Mouse (Mus musculus) stomach, embryonic 16.5 days (tissue): Measurements from ENCODE around the gene Ninj1. TPM values are rescaled to one million over a fixed set of nuclear protein-coding genes. Genes with fewer than 3 reads are reported as not detected.

Source experiments
- ATAC-seq: fragments of 200-750 bp; cut with Nextera tagmentation; 2 replicates; pipeline ENCODE4 v1.8.0; 2017; ENCODE audit warnings: moderate number of reproducible peaks, moderate TSS enrichment; ENCODE audit not compliant: insufficient read depth, low FRiP score
- H3K27ac ChIP-seq: fragments of 300-500 bp; sonication (generic); 2 replicates; pipeline ENCODE4 v1.5.1; 2014; ENCODE audit warnings: low read length
- H3K27me3 ChIP-seq: fragments of 300-500 bp; sonication (generic); 2 replicates; pipeline ENCODE4 v1.6.1; 2014; ENCODE audit warnings: low read length, control low read depth, mixed read lengths; ENCODE audit not compliant: control insufficient read depth, insufficient read depth
- H3K36me3 ChIP-seq: fragments of 300-500 bp; sonication (generic); 2 replicates; pipeline ENCODE4 v1.6.1; 2014; ENCODE audit warnings: low read length; ENCODE audit not compliant: control insufficient read depth, insufficient read depth
- H3K4me1 ChIP-seq: fragments of 300-500 bp; sonication (generic); 2 replicates; pipeline ENCODE4 v1.6.1; 2014; ENCODE audit warnings: low read length, control low read depth, mixed read lengths; ENCODE audit not compliant: control insufficient read depth, insufficient read depth
- H3K4me2 ChIP-seq: fragments of 300-500 bp; sonication (generic); 2 replicates; pipeline ENCODE4 v1.6.1; 2014; ENCODE audit warnings: low read depth, low read length, mixed read lengths
- H3K4me3 ChIP-seq: fragments of 300-500 bp; sonication (generic); replicated peaks from 2 replicates; pipeline ENCODE4 v1.5.1; 2014; ENCODE audit warnings: mild to moderate bottlenecking, low read length
- H3K9ac ChIP-seq: fragments of 300-500 bp; sonication (generic); 2 replicates; pipeline ENCODE4 v1.6.1; 2014; ENCODE audit warnings: low read length
- H3K9me3 ChIP-seq: fragments of 300-500 bp; sonication (generic); replicated peaks from 2 replicates; pipeline ENCODE4 v1.6.1; 2016; ENCODE audit warnings: low read length, control low read depth; ENCODE audit not compliant: control insufficient read depth
- WGBS: fragments of 180-500 bp; shearing (Covaris S2); extraction: QIAGEN DNeasy Blood & Tissue Kit; methylation state at CpG from one replicate; pipeline ENCODE4 v1.1.7; 2014; 5-methylcytosine and 5-hydroxymethylcytosine counted together
- polyA plus RNA-seq: library from polyadenylated mRNA; unstranded; fragments of >200 nt; fragmentation: Nextera tagmentation; extraction: Ambion mirVana; gene quantifications from 2 replicates; pipeline ENCODE4 v1.2.1, GENCODE M21; 2015

Gene Ninj1
- polyA plus RNA-seq, 1 experiment from 2014 or later = 61.0 TPM

DNA sequence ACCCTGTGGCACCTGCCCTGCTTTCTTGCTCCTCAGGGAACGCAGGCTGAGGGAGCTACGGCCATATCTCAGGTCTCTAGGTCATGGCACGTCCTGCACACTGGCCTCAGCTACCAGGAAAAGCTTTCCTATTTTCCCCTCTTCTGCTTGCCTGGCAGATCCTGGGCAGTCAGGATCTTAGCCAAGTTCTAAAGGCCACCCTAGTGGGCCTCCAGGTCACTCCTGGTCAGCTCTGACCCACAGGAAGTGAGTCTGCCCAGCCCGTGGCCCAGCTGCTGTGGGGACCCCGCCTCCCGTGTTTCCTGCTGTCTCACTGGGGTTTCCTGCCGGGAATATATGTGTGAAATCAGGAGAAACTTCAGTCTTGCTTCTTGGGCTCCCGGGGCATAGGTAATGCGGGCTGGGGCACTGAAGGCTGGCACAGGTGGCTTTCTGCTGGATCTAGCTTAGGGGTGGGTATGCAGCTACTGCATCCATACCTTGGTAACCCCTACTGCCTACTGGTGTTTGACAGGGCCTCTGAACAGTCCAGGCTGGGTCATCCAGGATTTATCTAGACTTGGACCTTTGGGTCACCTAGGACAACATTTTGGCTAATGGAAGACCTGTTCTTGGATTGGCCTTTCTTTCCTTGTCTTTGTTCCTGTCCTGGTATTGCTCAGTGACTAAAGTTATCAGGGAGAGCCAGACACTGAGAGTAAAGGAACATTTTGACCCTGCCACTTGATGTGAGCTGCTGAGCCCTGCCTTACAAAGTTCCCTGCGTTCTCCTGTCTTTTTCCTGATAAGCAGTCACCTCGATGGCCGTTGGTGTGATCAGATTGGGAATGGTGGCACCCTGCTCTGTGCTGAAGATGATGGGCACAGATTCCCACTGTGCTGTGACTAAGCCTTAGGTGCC is 2.9 kb downstream of the Ninj1 start:
- no peak for ATAC-seq
- Histone ChIP-seq H3K27ac (no peak overlapping the region), H3K4me1 (peaks cover 39% of the 10 kb centered on the region)

DNA sequence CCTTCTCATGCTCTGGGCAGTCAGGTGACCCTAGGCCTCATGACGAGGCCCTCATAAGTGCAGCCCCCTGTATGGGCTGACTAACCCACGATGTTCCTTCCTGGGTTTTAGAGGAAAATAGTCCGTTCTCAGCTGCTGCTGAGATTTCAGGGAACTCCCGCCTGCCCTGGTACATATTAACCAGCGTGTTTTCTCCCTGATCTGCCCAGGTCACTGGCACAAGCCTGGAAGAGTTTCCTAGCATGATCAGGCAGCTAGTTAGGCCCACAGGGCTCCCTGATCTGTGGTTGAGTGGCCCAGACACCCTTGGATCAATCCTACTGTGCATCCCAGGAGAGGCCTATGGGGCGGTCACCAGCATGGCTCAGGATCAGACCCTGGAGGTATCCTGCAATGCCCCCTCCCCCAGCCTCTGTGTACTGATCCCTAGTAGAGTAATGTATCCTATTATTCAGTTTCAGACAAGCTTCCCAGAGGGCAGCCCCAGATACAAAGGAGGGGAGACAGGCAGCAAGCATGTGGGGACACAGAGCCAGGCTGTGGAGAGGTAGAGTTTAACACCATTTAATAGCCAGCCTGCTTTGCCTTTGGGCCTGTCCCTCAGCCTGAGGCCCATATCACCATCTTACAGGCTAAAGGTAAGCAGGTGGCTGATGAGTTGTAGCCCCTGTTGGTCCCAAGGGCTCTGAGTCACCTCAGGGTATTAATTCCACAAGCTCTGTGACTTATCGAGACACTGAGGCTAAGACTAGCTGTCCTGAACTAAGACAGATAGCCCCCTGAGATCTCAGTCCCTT is 3.8 kb downstream of the Ninj1 start:
- Histone ChIP-seq H3K36me3 (peaks cover 10% of the 10 kb centered on the region), H3K27ac (no peak overlapping the region), H3K9me3 (no peaks in the 10 kb centered on the region), H3K4me3 (no peak overlapping the region), H3K4me1 (peaks cover 39% of the 10 kb centered on the region), H3K9ac (peak overlapping the region; percentile 24; the same call in 1 of the 2 replicates), H3K4me2 (no peak overlapping the region), H3K27me3 (no peaks in the 10 kb centered on the region)
- WGBS = 56% methylated on average over 7 of the region's 7 CpGs
- ATAC-seq = no peak

More for the DNA sequence above, 2.9 kb downstream of the Ninj1 start:
- Histone ChIP-seq H3K9me3 (no peaks in the 10 kb centered on the region), H3K27me3 (no peaks in the 10 kb centered on the region), H3K9ac (peak overlapping the region; percentile 43; the same call in 1 of the 2 replicates), H3K4me2 (no peak overlapping the region), H3K36me3 (0 out of 2 replicates have a peak, but pooled peaks cover 5% of the 10 kb centered on the region), H3K4me3 (no peak overlapping the region)
- 58% methylated on average over 12 of the region's 12 CpGs for WGBS

DNA sequence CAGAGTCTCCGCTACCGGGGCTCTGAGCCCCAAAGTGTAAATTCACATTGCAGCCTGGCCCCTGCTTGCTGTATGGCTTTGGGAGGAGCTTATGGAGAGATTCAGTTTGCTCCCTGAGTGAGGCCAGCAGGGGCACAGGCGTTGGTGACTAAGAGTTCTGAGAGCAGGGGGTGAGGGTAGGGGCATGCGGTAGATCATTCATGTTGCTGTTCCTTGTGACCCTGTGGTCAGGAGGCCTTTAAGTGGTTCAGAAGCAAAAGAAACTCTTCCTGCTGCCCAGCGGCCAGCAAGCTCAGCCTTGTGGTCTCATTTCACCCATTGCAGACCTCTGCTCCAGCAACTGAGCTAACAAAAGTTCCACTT is 4.4 kb downstream of the Ninj1 start:
- peaks cover 34% of the 10 kb centered on the region for H3K4me1 ChIP-seq
- peaks cover 10% of the 10 kb centered on the region for H3K36me3 ChIP-seq
- H3K4me3 ChIP-seq = no peak overlapping the region
- no peak for ATAC-seq
- H3K27ac ChIP-seq = no peak overlapping the region
- H3K9ac ChIP-seq = peak overlapping the region; percentile 24; the same call in 1 of the 2 replicates
- H3K27me3 ChIP-seq = no peaks in the 10 kb centered on the region
- 40% methylated on average over 5 of the region's 5 CpGs for WGBS
- H3K9me3 ChIP-seq = no peaks in the 10 kb centered on the region
- no peak overlapping the region for H3K4me2 ChIP-seq

DNA sequence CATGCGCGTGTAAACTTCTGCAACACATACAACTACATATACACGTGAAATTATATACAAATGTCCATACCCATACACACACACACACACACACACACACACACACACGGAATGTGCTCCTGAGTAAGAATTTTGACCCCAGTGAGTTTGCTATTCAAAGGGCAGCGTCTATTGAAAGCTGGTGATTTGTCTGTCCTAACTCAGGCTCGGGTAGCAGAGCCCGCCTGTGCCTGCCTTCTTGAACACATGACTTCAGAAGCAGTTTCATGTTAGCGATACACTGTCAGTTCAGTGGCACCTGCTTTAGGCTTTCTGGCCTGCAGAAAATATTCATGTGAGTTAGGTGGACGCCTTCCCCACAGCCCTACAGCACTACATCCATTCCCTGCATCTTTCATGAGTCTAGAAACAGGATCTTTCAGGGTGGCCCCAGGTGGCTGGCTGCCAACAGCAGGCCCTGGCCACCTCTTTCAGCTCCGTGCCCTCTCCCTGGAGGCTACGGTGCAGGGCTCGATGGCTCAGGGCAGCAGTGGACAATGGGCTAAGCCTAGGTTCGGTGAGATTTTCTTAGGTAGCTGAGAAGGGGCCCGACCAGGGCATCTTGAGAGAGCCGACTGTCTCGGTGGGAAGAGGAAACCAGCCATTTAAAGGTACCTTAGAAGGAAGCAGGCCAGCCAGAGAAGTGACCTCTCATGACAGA is 5.0 kb downstream of the Ninj1 start:
- Histone ChIP-seq H3K9me3 (no peaks in the 10 kb centered on the region), H3K4me3 (no peak overlapping the region), H3K4me1 (peaks cover 30% of the 10 kb centered on the region), H3K27ac (no peak overlapping the region), H3K9ac (no peak overlapping the region), H3K27me3 (no peaks in the 10 kb centered on the region), H3K36me3 (peaks cover 10% of the 10 kb centered on the region), H3K4me2 (no peak overlapping the region)
- 66% methylated on average over 16 of the region's 16 CpGs for WGBS
- ATAC-seq = no peak

DNA sequence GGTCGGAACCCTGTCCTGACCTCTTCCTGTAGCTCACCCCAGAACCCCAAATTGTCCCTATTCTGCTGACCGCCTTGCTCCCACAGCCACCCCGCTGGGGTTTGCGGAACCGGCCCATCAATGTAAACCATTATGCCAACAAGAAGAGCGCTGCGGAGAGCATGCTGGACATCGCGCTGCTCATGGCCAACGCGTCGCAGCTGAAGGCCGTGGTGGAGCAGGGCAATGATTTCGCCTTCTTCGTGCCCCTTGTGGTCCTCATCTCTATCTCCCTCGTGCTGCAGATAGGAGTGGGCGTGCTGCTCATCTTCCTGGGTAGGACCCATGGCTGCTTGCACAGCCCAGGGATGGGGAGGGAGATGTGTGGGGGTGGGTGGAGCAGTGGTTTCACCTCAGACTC is 6.4 kb downstream of the Ninj1 start:
- Histone ChIP-seq H3K4me2 (no peak overlapping the region), H3K4me1 (peaks cover 24% of the 10 kb centered on the region), H3K27me3 (no peaks in the 10 kb centered on the region), H3K9ac (no peak overlapping the region), H3K4me3 (no peak overlapping the region), H3K27ac (no peak overlapping the region), H3K9me3 (no peaks in the 10 kb centered on the region), H3K36me3 (peaks cover 10% of the 10 kb centered on the region)
- ATAC-seq = no peak
- 96% methylated on average over 17 of the region's 17 CpGs for WGBS

DNA sequence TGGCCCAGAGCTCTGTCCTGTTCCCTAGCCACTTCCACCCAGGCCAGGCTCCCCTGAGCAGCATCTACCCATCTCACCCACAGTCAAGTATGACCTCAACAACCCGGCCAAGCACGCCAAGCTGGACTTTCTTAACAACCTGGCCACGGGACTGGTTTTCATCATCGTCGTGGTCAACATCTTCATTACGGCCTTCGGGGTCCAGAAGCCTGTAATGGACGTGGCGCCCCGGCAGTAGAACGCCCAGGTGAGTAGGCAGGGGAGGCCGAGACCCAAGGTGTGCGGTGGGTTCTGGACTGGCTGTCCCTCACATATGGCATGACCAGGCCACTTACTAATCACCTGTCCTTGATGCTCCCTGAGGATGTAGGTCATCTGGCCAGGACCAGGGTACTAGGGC is 7.5 kb downstream of the Ninj1 start:
- H3K4me3 ChIP-seq = no peak overlapping the region
- WGBS = 94% methylated on average over 13 of the region's 13 CpGs
- peaks cover 17% of the 10 kb centered on the region for H3K4me1 ChIP-seq
- ATAC-seq = no peak
- H3K27me3 ChIP-seq = no peaks in the 10 kb centered on the region
- H3K9ac ChIP-seq = no peak overlapping the region
- no peaks in the 10 kb centered on the region for H3K9me3 ChIP-seq
- peaks cover 10% of the 10 kb centered on the region for H3K36me3 ChIP-seq
- H3K27ac ChIP-seq = no peak overlapping the region
- H3K4me2 ChIP-seq = no peak overlapping the region

DNA sequence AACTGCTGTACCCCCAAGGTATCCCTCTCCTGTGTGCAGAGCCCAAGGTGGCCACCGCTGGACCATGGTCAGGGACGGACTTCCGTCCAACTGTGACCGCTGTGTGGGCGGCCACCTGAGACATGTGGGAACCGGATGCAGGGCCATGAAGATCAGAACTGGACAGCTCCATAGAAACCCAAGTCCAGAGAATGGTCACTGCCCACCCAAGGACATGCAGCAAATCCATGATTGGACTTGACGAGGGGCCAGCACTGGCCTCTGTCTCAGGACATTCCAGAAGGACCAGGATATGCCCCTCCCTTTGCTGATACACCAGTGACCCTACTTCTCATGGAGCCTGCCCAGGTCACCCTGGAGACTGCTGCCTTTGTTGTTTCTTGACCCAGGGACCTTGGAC is 8.4 kb downstream of the Ninj1 start:
- Histone ChIP-seq H3K27me3 (no peaks in the 10 kb centered on the region), H3K4me1 (peaks cover 9% of the 10 kb centered on the region), H3K27ac (no peak overlapping the region), H3K36me3 (peaks cover 10% of the 10 kb centered on the region), H3K4me2 (no peak overlapping the region), H3K4me3 (no peak overlapping the region), H3K9ac (no peak overlapping the region), H3K9me3 (no peaks in the 10 kb centered on the region)
- ATAC-seq = no peak
- 89% methylated on average over 7 of the region's 7 CpGs for WGBS

DNA sequence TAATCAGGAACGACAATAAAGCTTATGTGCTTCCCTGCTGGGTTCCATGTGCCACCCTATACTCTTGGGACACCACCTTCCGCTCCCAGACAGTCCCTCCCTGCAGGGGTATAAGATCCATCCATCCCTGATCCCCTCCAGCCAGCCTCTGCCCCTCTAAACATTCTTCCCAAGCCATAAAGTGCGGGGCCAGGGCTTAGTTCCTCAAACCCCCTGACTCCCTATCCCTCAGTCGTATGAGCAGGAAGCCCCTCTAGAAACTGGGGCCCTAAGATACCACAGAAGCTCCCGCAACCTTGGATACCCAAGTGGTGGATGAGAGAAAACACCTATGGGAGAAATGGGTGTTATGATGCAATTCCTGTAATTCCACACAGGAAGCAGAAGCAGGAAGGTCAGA is 8.9 kb downstream of the Ninj1 start:
- H3K4me2 ChIP-seq = no peak overlapping the region
- H3K4me1 ChIP-seq = peaks cover 4% of the 10 kb centered on the region
- WGBS = 83% methylated on average over 5 of the region's 5 CpGs
- H3K9me3 ChIP-seq = no peaks in the 10 kb centered on the region
- no peaks in the 10 kb centered on the region for H3K27me3 ChIP-seq
- no peak overlapping the region for H3K4me3 ChIP-seq
- H3K9ac ChIP-seq = no peak overlapping the region
- no peak for ATAC-seq
- peaks cover 10% of the 10 kb centered on the region for H3K36me3 ChIP-seq
- no peak overlapping the region for H3K27ac ChIP-seq
